Mouse (Mus musculus): Measurements from ENCODE around the gene Mrps21.
"Not testable (repeated sequence)": the region's sequence is repeated elsewhere in the genome, so short reads cannot be mapped to it uniquely, and the experiment has no call there.

The Mrps21 gene

DNA sequence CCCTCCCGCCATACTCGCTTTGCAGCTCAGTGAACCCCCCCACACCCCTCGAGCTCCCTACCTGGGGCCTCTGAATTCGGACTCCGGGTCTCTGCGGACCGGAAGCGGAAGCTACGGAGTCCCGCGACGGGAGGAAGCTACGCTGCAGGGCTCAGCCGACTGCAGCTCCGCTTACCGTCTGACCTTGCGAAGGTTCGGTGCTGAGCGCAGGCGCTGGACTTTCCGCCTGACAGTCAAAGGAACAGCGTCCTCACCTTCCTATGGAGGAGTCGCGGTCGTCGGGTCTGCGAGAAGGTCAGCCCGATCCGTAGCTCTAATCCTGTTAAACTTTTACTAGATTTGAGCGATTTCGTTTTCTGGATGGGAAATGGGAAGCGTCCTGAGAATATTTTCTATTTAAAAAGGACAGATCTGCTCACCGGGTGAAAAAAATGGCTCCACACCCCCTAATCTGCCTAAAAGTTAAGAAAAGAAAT lies at the start of gene Mrps21:
Gene Mrps21 (minus strand): TSS at position 128 of the 476 bp plus-strand sequence.
- in situ Hi-C loops (cut with MseI, MboI) = no loop called here

DNA sequence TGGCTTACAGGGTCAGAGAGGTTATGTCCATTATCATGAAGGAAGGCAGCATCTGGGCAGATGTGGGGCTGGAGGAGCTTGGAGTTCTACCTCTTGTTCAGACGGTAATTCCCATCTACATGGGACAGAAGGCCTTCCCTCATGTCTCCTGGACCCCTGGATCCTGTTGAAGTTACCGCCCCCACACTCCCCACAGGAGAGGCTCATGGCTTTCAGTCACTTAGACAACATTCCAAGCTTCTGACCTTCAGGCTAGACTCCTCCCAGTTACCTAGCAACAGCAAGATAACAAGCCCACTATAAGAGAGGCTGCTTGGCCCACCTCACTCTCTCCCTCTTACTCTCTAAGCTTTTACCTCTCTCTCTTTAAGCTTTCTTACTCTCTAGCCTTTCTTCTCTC lies 49.2 kb upstream of the Mrps21 start:
- in situ Hi-C loops (cut with MseI, MboI) = not testable (repeated sequence)

DNA sequence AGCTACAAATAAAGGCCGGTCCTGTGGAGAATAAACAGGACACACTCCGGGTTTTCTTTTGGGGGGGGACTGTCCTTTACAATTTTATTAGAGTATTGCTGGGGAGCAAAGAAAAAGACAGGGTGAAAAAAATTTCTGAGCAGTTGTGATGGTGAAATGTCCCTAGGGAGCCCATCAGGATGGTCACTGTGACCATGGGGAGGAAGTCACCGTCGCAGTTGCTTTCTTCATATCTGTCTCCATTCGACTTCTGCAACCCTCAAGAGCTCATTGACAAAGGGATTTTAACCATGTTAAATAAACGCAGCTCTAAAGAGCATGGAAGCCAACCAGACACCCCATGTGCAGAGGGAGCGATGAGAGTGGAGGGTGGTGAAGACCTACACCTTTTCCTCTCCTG lies 45.4 kb upstream of the Mrps21 start:
- in situ Hi-C loops (cut with MseI, MboI) = no loop called here

DNA sequence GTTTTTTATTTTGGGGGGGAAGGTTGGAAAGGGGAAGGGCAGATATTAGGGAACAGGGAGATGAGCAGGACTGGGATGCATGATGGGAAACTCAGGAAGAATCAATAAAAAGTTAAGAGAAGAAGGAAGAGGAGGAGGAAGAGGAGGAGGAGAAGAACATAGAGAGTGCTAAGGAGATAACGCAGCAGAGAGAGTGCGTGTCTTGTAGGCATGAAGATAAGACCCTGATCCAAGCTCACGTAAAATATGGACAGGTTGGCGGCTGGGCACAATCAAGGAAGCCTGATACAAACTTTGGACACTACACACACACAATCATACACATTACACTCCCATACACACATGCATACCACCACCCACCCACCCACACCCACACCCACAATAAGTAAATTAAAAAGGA lies 43.4 kb upstream of the Mrps21 start:
- in situ Hi-C loops (cut with MseI, MboI) = no loop called here

DNA sequence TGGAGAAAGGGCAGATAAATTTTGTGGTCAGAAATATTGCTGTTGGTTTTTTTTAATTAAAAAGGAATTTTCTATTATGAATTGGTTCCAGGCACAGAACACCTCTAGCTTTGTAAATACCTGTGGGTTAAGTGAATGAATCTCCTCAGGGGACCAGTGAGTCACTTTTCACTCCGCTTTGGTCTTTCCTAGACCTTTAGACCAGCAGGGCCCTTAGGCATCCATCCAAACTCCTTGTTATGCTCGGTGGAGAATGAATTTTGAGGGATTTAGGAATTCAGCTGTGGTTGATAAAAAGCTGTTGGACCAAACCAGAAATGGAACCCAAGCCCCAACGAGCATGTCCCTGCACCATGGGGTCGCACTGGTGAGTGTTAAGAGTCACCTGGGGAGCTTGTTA lies 36.3 kb upstream of the Mrps21 start:
- in situ Hi-C loops (cut with MseI, MboI) = no loop called here

DNA sequence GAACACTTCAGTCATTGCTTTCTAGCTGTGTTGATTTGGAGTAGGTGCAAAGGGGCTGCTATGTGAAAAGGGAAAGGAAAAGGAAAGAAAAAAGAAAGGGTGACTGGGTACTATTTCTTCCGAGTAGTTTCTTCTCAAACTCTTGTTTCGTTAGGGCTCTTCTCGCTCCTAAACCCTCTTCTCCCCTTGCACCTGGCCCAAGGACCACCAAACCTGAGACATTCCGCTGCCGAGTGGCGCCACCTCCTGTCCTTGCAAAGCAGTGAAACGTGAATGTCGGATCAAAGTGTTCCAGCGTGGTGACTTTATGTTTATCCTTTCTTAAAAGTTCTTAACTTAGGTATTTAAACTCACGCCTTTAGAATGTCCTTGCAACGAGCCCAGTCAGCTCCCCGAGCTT lies 35.5 kb upstream of the Mrps21 start:
- in situ Hi-C loops (cut with MseI, MboI) = no loop called here

DNA sequence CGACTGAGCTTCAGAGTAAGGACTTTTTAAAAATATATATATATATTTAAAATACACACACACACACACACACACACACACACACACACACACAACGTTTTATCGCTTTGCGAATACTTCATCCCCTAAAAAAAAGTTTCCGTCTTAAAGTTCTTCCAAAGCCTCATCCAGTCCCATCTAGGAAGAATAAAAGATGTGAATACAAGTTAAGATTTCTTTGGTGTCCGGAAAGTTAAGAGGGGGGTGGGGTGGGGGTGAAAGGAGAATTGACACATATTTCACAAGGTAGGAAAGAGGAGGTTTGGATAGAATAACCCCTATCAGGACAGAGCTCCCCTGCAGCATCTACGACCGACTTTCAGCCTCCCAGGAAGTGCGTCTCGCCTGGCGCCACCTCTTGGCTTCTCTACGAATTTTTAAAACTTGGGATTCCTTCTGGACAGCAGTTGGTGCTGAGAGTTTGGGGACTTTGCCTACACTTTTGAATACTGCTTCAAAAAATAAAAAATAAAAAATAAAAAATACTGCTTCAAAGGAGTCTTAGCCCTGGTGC lies 34.7 kb upstream of the Mrps21 start:
- in situ Hi-C loops (cut with MseI, MboI) = no loop called here

DNA sequence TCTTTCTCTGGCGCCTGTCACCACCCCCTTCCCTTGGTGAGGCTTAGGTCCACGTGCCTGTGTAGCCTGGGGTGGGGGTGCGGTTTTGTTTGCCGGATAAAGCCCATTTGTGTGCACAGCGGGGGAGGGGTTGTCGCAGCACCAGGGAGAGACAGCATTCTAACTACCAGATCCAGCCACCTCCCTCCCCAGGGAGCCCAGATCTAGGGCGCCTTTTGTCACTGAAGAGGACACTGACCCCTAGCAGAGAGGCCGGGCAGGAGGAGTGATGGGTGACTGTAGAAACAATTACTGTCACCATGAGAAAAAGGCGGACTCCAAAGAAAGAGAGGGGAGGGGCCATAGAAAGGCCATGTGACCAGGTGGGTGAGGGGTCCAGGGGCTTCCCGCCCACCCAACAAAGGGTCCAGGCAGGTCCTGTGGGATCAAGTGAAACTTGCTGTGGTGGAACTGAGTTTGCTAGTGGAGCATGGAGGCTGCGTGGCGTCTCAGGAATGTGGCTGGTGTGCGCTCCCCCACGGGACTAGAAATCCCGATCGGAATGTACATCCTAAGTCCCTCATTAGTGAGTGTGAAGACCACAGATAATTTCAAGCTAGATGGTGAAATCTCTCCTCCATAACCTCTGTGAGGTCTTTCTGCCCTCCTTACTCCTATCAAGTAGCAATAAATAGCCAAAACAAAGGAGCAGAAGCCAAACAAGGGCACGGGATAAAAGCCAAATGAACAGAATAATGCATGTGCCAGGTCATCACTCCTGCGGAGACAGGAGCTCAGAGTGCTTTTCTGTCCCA lies 34.0 kb upstream of the Mrps21 start:
- in situ Hi-C loops (cut with MseI, MboI) = no loop called here

DNA sequence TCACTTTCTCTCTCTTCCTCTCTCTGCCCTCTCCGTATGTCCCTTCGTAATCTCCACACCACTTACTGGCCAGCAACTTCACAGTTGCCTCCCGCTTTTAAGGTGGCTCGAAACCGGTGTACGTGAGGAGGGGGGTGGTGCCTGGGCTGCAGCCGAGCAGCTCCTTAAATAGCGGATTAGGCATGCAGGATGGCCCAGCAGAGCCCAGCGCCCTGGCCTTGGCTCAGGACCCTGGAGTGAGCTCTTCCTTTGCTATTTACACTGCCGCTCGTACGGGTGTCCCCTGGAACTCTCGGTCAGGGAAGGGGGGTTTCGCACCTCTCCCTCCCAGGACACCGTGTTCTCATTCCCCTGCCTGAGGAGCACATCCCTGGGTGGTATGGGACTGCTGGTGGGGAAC lies 33.2 kb upstream of the Mrps21 start, which contains the start of gene Car14:
Gene Car14 (minus strand): TSS at position 124 of the 400 bp plus-strand sequence.
- in situ Hi-C loops (cut with MseI, MboI) = no loop called here

DNA sequence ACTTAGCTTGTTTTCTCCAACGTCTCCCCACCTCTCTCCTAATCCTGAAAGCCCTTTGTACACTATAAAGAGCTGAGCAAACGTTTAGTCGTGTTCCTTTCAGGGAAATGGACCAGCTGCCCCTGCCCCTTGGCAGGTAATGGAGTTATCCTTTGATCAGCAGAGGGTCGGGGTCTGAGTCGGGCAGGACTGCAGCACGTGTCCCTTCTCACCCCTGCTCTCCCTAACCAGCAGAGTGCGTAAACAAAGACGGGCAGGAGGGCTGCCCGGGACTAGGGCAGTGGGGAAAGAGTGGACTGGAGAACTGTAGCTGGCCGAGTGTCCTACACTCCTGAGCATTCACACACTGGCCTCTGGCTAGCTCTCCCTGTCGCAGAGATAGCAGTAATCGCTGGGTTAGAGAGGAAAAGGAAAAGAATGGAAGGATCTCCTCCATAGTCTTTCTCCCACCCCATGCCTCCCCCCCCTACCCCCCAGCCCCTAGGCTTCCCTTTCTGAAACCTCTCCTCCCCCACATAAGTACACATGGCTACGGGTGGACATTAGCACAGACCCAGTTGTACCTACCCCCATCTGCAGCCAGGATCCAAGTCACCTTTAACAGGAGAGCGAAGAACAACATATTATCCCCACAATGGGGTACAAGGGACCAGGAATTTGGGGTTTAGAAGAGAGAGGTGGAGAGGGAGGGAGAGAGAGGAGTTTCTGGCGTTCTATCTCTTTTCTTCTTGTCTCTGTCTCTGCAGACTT lies 32.6 kb upstream of the Mrps21 start:
- in situ Hi-C loops (cut with MseI, MboI) = no loop called here

DNA sequence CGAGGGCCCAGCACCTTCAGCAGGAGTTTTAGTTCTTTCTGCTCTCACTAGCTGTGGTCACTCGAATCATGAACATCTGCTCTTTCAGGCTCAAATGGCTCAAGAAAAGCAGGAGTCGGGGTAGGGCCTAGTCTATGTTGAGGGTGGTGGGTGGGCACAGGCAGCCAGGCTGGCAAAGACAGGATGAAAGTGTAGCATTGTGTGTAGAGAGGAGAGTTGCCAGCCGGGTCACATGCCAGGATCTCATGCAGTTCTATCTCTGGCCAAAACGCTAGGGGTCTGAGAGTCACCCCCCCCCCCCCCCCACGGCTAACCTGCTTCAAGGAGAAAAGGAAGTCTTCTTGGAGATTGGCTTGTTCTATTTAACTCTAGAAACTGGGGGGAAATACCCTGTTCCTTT lies 31.3 kb upstream of the Mrps21 start:
- in situ Hi-C loops (cut with MseI, MboI) = no loop called here

DNA sequence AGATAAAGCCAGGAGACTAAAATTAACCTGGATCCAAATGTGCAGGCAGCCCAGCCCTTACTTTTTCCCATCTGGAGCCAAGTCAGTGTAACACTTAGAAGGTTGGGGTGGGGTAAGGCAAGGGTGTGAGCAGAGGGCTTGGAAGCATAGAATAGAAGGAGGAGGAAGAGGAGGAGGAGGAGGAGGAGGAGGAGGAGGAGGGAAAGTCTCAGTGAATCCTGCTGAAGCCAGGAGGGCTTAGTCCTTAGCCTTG lies 31.0 kb upstream of the Mrps21 start:
- in situ Hi-C loops (cut with MseI, MboI) = no loop called here

DNA sequence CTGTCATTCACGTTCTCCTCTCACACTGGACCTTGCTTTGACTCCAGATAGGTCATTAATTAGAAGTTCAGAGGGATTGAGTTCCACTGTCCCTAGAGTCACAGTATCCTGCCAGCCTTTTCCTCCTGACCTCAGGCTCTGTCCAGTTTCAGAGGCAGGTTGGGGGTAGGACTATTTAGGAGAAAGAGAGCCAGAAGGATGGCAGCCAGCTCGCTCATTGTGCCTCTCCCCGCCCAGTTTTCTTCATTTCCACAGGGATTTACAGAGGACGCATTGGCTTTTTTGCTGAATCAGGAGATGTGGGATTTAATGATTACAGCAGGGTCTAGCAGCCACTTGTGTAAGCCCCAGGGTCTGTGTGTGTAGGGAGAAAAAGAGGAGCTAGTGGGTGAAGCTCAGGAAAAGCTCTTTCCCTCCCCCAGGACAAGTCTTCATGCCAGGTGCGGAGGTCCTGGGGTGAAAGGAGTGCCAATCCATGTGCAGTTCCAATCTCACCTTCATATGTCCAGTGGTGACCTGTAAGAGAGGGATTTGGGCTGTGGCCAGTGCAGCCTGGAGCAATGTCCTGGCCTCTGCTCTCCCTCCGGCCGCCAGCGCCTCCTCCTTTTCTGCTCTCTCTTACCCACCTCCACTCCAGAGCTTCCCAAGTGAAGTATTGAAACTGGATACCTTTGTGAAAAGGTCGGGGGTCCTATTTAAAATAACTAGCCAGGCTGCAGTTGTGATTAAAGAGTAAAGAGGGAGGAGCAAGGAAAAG lies 30.5 kb upstream of the Mrps21 start:
- in situ Hi-C loops (cut with MseI, MboI) = no loop called here

DNA sequence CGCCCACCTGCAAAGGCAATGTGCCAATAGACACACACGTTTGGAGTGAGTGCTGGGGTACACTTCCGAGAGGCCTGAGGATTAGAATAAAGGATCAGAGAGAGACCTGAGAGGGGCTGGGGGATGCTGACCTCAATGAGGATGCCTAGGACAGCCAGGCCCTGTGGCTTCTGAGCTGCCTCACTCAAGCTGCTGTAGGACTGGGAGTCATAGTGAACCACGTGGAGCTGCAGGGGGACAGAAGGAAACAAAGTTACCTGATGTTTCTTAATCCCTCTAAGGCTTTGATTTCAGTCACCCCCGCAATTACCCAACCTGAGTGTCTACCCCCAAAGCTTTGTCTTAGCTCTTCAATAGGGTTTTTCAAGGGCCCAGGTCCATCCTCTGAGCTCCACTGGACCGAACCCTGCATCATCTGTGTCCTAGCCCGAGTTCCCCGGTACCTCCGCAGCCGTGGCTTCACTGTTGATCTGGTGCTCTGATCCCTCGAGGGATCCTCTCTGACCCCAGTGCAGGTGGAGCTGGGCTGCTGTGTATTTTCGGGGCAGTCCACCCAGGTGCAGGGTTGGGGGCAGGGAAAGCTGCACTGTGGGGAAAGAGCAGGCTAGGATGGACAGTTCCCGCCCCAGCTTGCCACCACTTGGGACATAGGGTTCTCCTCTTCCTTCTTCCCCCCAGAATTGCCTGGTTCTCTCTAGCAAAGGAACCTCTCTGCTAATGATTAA lies 28.6 kb upstream of the Mrps21 start:
- in situ Hi-C loops (cut with MseI, MboI) = no loop called here

DNA sequence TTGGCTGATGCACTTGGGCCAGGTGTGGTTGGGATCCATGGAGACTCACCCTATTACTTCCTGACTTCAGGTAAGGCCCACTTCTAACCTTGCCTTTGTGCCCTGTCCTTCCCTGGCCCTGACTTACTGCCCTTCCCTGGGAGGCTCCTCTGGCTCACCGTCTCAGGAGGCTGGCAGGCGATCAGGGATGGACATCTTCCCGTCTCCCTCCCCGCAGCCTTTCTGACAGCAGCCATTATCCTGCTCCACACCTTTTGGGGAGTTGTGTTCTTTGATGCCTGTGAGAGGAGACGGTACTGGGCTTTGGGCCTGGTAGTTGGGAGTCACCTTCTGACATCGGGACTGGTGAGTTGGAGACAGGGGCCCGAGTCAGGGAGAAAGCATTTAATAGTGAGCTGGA lies 24.2 kb upstream of the Mrps21 start:
- in situ Hi-C loops (cut with MseI, MboI) = not testable (repeated sequence)

DNA sequence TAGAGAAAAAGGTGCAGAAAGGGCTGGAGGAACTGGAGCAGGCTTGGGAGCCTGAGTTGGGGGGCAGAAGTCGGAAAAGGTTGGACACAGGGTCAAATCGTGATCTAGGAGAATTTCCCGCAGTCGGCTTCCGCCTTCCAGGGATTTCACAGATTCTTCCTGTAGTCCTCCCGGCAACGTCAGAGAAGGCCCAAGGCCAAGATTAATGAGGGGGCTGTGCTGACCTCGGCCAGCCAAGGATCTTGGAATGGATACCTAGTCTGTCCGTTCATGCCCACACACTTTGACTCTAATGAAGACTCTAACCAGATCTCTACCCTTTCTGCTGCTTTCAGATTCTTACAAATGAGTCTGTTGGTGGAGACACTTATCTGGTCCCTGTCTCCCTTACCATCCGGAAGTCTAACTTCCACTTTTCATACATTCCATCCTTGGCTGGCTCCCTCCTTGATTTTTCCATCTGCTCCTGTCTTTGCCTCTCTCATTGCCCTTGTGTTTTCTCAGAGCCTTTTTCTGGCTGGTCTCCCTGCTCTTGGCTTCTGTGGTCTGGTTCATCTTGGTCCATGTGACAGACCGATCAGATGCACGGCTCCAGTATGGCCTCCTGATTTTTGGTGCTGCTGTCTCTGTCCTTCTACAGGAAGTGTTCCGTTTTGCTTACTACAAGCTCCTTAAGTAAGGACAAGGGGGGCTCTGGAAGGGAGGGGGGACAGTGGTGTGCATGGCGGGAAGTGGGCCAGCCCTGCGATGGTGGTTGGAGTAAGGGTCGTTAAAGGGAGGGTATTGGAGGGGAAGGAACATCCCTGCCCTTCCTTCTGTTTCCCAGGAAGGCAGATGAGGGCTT lies 23.2 kb upstream of the Mrps21 start:
- in situ Hi-C loops (cut with MseI, MboI) = no loop called here

DNA sequence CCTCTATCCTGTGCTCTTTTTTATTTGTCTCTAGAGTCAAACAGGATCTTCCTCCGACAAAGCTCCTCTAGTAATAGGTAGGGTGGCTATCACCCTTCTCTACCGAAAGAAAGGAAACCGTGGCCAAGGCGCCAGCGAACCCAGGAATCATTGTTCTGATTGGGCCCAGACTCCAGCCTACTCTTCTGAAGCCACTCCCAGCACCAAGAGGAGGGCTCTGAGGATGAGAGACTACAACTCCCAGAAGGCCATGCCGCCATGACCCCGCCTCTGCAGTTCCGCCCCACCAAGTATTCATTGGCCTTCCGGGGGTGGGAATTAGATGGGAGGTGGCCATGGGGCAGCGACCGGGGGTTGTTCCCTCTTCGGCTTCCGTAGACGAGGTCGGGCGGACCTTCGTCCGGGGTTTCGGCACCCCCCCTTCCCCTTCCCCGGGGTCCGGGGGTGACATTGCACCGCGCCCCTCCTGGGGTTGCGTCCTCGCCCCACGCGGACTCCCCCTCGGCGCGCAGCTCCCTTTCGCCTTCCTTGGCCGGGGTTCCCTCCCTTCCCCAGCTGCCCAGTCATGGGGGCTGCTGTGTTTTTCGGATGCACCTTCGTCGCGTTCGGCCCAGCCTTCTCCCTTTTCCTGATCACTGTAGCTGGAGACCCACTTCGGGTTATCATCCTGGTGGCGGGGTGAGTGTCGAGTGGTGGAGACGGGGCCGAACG lies 22.4 kb upstream of the Mrps21 start, which contains the start of gene Aph1a:
Gene Aph1a (plus strand): TSS at position 364 of the 711 bp plus-strand sequence.
- in situ Hi-C loops (cut with MseI, MboI) = not testable (repeated sequence)

DNA sequence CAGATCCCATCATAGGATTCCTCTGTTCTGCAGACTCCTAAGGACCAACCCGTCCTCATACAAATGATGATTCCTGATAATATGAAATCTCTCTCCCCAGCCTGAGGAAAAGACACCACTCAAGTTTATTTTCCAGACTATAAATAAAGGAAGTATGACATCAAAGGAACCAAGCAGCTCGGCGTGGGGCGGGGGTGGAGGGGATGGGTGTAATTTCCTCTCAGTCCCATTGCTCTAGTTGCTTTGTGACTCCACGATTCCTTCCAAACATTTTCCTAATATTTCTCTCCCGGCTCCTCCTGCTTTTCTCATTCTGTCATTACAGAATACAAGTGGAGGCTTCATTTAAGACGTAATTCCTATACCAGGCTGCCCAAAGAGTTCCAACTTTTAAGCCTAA lies 21.8 kb upstream of the Mrps21 start:
- in situ Hi-C loops (cut with MseI, MboI) = no loop called here

DNA sequence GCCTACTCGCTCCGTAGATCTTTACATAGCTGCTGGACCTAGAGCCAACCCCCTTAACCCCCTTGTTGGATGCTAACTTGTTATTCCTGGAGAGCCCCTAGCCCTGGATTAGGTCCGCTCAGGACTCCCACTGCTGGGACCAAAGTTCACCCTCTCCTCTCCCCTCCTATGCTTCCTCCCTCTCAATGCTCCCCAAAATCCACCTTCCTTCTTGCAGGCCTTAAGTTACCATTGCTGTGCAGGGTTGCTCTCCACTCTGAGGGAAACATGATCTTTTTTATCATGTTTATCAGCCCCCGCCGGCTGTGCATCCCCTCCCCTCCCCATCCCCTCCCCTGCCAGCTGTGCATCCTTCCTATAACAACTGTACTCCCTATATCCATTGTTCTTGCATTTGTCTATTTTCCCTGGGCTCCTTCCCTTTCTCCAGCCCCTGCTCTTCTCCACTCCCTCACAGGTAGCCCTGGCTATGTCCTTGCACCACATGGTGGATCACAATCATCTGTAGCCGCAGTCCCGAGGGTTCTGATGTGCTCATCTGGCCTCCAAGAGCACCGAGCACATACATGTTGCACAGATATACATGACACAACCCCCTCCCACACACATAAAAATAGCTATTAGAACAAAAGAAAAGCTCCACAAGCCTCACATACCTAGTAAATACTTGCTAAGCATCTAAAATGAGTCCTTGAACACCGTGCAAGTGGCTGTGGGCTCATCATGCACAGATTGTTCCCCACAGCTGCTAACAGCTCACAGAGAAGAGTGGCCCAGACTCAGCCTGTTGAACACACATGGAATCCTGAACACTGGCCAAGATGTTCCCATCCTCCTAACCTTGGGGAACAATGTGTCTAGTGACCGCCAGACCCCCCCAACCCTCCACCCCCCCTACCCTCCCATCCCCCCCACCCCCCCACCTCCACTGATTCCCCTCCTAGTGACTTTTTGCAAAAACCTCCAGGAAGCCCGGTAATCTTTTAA lies 21.0 kb upstream of the Mrps21 start:
- in situ Hi-C loops (cut with MseI, MboI) = no loop called here
